Mouse (Mus musculus) layer of hippocampus, adult 8-10 months (tissue): ENCODE measurements at regions not wholly inside any gene's neighbourhood (a gene's known extent, or its start where the extent isn't known, plus 50 kb on each side); places are given as distances from the start of the nearest gene placed in this dataset.

Source experiments
- DNase-seq, 2 experiments: peaks; one replicate each; pipeline ENCODE4 v3.0.0; 2022; ENCODE audit warnings: low spot score in 2 of 2

- DNase-seq: no peak
These were observed 2310.3 kb upstream of the Lrrc6 start for GRCm38 (mm10) chr15:68811041-68811440.

DNA sequence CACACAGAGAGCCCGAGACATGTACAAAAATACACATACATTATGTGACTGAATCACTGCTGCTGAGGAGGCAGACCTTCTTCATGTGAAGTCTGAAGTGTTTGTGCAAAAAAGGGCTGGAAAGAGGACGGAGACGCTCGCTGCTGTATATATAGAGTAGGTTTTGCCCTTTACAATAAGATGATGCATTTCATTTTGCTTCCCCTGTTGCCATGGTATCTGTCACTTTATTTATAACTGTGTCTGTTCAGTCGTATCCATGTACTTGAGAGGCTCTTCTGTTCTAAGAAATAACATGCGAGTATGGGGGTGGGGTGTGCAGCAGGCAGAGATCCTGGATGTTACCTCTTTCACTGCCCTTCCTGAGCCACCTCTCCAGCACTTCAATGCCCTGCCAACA is 2309.9 kb upstream of the Lrrc6 start:
- DNase-seq: peak in 1 of 2 experiments; percentile 24

- no peak for DNase-seq
These were observed 2307.5 kb upstream of the Lrrc6 start for GRCm38 (mm10) chr15:68808175-68808574.

DNA sequence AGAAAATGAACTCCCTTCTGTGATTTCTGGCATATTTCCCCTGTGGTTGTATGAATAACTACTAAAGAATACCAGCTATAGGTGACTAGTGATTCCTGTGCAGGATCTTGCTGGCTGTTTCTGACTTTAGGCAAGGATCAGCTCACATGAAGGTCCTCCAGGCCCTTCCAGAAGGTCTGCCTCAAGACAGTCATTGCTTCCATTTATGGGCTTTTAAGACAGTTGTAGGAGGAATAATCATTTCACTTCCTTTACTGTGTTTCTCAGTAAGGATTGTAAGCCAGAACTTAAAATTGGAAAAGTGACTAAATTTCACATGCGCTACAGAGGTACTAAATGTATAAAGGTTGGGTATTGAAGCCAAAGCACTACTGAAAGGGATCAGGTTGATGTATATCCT is 2303.5 kb upstream of the Lrrc6 start:
- DNase-seq: no peak

- no peak for DNase-seq
These were observed 2301.1 kb upstream of the Lrrc6 start for GRCm38 (mm10) chr15:68801763-68802162.

- no peak for DNase-seq
These were observed 2296.7 kb upstream of the Lrrc6 start for GRCm38 (mm10) chr15:68797406-68797805.

DNA sequence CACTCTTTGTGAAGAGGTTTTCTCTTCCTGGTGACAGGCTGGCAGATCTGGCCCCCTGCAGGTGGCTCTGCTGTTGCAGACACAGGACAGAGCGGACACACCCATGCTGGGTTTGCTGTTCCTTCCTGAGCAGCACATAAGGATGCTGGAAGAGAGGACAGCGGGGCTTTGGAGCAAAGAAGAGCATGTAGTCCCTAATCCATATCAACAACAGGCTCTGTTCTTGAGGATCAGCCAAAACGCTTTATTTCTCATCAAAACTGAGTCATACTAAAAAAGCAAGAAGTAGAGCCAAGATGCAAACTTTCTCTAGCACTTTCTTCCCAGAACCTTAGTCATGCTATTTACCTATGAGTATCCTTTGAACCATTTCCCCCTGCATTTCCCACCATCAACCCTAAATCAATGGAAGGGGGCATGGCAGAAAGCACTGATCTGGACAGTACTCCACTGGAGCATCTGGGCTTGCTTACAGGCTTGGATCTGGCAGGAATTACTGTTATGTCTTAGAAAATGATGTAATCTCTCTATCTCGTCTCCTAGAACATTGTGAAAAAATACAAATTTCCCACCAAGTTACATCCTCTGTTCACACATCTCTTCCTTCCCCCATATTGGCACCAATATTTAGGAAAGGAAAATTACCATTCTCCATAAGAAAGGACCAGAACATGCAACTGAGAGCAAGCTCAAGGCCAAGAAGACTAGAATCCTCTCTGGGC is 2294.7 kb upstream of the Lrrc6 start:
- peak; percentile 29 to 52 for DNase-seq

DNA sequence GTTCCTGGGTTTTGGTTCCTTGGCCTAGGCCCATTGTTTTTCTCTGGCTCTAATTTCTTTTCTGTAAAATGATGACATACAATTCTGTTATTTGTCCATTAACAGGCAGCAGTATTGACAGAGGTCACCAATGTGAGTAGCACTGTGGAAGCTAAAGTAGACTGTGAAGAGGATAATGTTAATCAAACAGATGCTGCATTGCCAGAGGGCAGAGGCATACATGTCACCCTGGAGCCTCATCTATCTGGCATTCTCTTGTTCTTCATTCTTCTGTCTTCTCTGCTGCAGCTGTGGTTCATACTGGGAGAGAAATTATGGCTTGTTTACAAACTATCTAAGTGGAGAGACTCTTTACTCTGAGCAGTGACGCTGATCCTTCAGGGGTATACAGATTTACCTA is 2259.2 kb upstream of the Lrrc6 start:
- DNase-seq: no peak

DNA sequence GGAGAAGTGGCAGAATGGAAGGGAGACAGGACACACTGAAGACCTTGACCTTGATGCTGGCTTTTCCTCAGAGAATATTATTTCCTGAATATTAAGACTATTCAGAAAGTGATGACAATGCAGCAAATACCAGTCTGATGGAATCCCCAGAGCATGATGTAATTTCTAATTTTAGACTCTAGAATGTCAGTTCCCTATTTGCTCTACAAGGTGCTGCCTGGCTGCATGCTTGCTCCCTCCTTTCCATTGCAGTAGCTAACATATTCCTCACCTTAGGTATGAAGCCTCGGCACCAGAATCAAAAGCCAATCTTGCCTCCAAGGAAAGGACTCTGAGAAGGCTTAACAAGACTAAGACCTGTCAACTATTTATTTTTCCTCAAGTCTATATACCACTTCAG is 2254.5 kb upstream of the Lrrc6 start:
- no peak for DNase-seq

DNA sequence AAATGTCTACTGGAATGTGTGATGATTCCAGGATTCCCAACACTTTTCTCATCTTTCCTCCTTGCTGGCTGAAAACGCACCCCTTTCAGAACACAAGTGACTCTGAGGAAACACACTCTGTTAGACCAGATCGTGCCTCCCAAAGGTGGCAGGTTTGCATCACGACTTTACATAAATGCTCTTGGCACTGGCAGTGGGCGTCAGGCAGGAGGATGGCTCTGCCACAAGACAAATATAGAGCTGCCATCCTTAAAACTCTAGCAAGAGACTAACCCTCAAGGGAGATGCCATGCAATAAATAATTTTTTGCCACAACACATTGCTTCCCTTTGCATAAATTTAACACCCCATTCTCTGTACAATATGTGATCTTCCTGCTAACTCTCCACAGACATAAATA is 2254.1 kb upstream of the Lrrc6 start:
- peak; percentile 42 to 65 for DNase-seq

- peak; percentile 31 to 42 for DNase-seq
These were observed 2238.6 kb upstream of the Lrrc6 start for GRCm38 (mm10) chr15:68739344-68739743.

DNA sequence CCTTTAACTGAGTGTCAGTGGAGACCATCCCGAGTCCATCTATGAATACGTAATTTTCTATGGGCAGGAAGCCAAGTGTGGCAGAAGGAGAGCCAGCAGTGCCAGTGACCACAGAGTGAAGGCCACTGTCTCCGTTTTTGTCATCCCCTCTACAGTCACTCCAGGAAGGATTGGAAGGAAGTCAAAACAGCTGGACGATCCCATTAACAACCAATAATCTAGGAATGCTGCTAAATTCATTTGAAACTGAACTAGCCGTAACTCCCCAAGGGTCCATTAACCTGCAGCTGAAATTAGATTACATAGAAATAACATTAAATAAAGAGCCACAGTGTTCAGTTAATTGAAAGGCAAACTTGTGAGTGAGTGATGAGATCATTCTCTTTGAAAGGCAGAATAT is 2220.5 kb upstream of the Lrrc6 start:
- DNase-seq: no peak

DNA sequence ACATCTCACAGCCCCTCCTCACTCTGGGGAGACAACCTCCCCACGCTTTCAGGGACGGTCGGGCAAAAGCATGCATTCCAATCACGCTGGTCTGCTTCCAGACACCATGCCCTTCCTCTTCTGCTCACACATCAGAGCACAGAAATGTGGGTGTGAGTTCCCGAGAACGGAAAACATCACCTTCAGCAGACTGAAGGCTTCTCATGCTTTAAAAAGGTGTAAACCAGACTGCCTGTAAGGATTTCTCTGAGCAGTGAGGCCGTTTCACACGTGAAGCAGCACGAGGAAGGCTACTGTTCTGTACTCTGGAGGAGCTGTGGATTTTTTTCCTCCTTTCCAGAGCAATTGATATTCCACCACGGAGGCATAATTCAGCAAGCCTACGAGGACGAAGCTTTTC is 2218.8 kb upstream of the Lrrc6 start:
- DNase-seq: peak in 1 of 2 experiments; percentile 14

GRCm38 (mm10) chr15:68714337-68714736 is 2213.6 kb upstream of the Lrrc6 start:
- no peak for DNase-seq

DNA sequence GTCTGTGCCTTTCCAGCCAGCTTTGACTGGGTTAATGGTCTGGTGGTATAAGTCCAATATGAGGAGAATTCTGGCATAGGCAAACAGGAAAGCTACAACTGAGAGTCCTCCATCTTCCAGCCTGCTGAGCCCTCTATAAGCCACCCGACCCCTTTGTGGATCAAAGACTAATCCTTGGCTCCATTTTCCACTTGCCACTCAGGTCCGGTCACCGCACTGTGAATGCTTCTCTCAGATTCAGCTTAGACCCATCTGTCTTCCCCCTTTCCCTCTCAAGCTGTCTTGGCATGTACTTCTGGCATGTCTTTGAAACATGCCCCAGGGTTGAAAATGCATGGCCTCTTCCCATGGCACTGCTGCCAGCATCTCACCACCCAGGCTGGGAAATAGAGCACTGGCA is 2206.6 kb upstream of the Lrrc6 start:
- no peak for DNase-seq

DNA sequence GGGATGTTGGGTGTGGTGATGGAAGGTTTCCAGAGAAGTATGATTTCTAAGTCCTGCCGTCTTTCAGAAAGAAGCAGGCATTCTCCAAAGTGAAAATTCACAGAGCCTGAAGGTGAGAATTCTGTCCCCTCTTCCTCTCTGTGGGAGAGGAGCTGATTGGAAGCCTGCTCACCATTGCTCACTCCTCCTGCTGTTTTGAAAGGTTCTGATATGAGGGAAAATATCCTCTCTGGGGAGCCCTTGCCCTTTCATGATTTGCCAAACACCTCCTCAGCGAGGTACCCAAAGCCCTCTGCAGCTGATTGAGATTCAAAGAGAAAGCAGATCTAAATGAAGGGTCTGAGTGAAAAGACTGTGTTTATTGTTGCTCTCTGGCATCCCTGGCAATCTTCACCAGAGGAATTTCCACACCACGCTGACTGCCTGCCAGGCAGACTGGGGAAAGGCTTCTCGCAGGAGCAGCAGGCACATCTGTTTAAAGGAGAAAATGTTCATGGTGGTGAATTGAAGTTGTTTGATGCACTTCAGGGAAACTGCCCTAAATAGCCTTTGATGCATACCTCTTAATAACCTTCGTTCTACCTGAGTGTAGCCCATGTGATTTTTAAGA is 2194.4 kb upstream of the Lrrc6 start:
- no peak for DNase-seq

DNA sequence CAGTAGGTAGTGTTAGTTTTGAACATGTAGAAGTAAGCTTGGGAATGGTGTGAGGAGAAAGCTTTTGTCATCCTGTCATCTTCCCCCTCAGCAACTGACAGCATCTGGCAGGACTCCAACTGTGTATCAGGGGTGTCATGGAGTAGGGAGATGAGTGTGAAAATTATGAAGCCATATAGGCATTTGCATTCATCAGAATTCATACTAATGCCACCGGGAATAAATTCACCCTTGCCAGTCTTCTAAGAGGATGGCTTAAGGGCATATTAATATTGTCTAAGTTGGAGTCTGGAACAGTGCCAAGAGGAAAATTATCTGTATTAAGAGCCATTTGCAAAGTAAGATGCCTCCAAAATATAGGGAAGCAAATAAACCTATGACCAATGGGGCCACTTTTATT is 2166.8 kb upstream of the Lrrc6 start:
- no peak for DNase-seq

DNA sequence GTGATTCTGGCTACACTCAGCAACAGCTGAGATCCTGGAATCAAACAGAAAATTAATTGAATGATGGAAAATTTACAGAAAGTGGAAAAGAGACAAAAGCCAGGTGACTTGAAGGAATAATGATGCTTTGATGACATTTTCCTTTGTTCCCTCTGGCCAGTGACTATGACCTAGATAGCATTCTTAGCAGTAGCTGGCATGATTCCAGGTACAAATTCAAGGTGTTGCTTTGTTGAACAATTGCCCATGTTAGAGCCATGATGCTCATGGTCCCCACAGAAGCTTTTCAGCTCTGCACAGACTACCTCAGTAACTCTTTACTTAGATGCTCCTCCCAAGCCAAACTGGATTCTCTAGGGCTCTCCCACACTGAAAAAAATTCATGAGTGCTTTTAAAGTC is 2164.6 kb upstream of the Lrrc6 start:
- no peak for DNase-seq

DNA sequence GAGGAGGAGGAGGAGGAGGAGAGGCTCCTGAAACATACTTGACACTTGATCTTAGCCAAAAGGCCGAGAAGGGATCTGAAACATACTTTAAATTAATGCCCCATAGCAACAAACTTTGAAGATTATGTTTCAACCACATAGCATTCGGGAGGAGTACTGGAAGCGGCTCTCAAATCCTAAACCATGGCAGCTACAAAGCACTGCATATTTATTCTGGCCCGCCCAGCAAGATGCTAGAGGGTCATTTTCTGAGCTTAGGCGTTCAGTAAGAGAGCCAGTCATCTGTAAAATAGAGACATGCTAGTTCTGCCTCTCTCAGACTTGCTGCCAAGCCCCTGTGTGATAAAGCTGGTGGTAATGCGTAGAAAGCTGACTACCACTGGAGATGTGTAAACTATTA is 2156.0 kb upstream of the Lrrc6 start:
- no peak for DNase-seq

- no peak for DNase-seq
These were observed 2154.3 kb upstream of the Lrrc6 start for GRCm38 (mm10) chr15:68655046-68655445.

- DNase-seq: no peak
These were observed 2149.9 kb upstream of the Lrrc6 start for GRCm38 (mm10) chr15:68650609-68651008.

DNA sequence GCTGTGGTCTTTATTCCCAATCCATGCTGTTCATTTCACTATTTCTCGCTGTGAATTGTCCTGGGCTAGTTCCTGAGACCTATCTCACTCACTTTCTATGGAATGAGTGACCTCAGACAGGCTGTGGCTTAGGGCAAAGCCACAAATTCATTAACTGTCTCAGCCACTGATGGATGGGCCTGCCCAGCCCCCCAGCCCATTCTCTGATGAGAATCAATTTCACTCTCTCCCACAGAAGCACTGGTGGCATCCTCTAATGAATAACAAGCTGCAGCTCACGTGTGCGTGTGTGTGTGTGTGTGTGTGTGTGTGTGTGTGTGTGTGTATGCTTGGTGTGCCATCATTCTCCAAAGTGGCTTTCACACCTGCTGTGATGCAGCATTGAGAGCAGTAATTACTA is 2149.3 kb upstream of the Lrrc6 start:
- DNase-seq: no peak

DNA sequence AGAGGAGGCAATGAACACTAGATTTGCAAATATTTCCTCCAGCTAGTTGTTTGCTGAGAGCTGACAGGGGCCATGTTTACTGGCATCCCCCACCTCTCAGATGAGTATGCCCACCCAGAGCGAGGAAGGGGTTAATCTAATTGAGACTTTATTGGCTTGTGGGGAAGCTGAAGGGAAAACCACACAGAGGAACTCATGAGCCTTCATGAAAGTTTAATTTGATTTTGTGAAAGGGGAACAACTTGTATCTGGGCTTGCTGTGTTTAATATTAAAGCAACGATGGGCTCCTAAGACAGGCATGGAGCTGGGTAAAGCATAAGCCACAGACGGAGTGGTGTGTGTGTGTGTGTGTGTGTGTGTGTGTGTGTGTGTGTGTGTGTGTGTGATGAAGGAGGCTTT is 2146.2 kb upstream of the Lrrc6 start:
- DNase-seq: no peak
